Mouse (Mus musculus): ENCODE measurements at regions not wholly inside any gene's neighbourhood (a gene's known extent, or its start where the extent isn't known, plus 50 kb on each side); places are given as distances from the start of the nearest gene placed in this dataset.

DNA sequence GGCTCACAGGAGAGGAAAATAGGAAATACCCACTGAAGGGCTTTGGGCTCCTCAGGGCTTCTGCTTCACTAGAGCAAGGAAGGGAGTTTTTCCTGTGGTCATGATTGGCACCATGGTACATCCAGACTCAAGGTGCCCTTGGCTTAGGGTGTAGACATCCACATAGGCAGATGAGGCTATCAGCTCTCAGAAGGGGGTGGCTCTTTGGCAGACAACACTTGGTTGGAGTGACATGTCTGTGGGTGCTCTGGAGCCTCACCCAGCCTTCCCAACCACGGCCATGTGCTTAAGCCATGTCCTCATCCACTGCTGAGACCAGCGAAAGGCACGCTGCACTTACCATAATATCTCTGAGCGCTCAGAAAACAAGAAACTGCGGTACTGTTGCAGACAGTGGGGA is 77.8 kb upstream of the 1700025G04Rik start:
- no peak for DNase-seq (ENCODE audit: low spot score)

DNA sequence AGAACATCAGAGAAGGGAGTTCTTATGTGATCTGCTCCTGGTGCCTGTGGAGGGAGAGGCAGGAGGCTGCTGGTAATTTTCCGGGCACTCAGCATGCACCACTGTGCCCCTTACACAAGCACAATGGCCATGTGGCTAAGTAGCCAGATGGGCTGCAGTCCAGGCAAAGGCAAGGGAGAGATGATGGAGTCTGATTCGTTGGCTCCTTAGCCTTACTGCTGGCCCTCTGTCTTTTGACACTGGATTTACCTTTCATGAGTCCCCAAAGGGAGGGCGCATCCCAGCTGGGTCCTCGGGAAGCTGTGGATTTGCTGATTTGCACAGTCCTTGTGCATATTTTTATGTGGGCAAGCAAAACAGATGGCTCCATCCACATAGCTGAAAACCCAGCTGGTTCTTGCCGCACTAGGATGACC is 75.6 kb upstream of the 1700025G04Rik start:
- no peak for DNase-seq (ENCODE audit: low spot score)

DNA sequence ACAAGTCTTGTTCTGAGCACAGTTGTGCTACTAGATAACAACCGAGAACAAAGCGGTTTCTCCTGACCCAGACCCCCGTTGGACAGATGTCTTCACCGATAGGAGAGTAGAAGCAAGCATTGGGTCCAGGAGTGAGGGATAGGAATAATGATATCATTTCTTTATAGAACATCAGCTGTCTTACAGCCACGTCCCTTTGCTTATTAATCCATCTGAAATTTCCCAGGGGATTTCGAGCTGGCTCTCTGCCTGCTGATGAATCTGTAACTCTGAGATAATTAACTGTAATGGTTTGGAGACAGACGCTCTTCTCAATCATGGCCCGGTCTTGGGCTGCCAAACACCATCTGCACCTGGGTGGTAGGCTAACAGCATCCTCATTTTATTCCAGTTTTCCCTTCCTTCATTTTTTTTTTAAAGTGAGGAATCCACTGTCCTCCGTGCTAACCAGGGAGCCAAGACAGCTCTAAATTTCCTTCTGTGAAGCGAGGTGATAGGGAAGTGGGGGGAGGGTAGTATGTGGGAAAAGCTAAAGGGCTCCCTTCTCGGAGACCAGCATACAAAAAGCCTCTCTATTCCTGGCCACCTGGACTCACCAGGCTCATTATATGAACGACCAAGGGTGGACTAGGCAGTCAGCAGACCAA is 75.0 kb upstream of the 1700025G04Rik start:
- DNase-seq (ENCODE audit: low spot score), result no peak

DNA sequence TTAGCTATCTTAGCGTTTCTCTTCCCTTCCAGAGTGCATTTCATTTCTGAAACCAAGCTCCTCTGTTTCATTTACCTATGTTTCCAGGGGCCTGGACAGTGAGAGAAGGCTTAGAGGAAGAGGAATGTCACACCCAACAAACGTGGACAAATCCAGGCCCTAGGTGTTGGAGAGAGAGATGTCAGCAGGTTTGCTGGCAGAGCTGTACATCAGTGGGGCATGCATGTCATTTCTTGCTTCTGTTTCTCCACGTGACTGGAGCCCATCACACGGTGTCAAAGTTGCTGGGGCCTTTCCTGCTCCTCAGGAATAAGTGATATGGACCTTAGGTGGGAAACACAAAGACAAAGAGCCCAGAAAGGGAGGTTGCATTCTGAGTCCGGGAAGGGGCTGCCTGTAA is 74.3 kb upstream of the 1700025G04Rik start:
- no peak for DNase-seq (ENCODE audit: low spot score)

DNA sequence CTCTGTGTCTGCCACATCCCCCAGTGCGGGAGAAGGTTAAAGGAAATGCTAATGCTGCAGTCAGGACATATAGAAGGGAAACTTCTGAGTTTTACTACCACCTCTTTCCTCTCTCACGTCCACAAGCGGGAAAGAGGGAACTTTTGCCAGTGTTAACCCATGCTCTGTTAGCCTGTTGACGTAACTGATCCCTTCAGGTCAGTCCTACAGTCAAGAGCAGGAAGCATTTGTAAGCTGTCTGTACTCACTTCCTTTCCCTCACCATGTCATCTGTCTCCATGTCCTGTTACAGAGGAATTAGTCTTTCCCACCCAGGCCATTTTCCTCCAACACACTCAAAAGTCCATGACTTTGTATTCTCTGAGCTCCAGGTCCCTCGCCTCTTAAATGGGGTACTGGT is 62.5 kb upstream of the 1700025G04Rik start:
- DNase-seq (ENCODE audit: low spot score), result no peak

DNA sequence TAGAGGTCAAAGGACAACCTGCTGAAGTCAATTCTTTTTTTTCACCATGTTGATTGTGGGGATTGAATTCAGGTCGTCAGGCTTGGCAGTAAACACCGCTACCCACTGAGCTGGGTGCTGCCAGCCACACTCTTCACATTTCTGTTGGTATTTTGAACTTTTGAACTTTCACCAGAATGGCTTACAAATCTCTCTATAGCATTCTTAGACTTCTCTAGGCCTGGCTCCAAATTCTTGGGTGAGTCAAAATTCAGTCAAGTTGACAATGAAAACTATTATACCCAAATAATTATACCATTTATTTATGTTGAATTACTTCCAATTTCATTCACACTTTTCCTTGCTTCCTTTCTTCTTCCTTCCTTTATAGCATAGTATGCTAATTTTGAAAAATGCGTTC is 58.8 kb upstream of the 1700025G04Rik start:
- DNase-seq (ENCODE audit: low spot score), result no peak

DNA sequence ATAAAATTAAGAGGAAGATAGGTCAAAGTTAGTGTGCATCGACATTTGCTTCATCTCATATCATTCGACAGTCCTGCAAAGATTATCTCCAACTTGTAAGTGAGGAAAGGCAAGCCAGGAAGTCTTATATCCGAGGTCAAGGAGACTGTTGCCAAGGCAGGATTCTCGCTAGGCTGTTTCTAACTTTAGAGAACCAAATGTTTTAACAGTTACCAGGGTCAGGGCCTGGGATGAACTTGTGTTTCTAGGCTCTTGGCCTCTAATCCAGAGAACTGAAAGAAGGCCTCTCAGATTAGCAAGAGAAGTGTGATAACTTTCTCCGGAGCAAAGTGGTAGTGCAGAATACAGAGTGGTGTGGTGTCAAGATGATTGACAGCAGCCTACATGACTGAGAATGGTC is 50.2 kb upstream of the 1700025G04Rik start:
- DNase-seq (ENCODE audit: low spot score), result no peak

All from left cerebral cortex, adult 11 months (tissue).